Mouse (Mus musculus) layer of hippocampus, adult 2 months (tissue): ENCODE data around the gene D6Wsu163e. TPM values are rescaled to one million over a fixed set of nuclear protein-coding genes. Genes with fewer than 3 reads are reported as not detected.

Source experiments
- DNase-seq, 2 experiments: peaks; one replicate each; pipeline ENCODE4 v3.0.0; 2022; ENCODE audit warnings: low spot score in 2 of 2
- H3K27ac ChIP-seq: fragments of 200-600 bp; 2 replicates; pipeline ENCODE4 v1.8.1; 2022
- H3K4me3 ChIP-seq: fragments of 200-600 bp; 2 replicates; pipeline ENCODE4 v1.8.1; 2022; ENCODE audit warnings: mild to moderate bottlenecking
- CTCF ChIP-seq: fragments of 200-600 bp; conservative IDR thresholded peaks from 2 replicates; pipeline ENCODE4 v1.8.1; 2022; ENCODE audit warnings: antibody characterized with exemption, mild to moderate bottlenecking, moderate library complexity
- total RNA-seq, 2 experiments: library from RNA; stranded (reverse); gene quantifications; 2 replicates each; pipeline ENCODE4 v1.2.3; 2021

The D6Wsu163e gene
- total RNA-seq, 2 experiments from 2014 or later = 45.8 to 46.5 TPM

DNA sequence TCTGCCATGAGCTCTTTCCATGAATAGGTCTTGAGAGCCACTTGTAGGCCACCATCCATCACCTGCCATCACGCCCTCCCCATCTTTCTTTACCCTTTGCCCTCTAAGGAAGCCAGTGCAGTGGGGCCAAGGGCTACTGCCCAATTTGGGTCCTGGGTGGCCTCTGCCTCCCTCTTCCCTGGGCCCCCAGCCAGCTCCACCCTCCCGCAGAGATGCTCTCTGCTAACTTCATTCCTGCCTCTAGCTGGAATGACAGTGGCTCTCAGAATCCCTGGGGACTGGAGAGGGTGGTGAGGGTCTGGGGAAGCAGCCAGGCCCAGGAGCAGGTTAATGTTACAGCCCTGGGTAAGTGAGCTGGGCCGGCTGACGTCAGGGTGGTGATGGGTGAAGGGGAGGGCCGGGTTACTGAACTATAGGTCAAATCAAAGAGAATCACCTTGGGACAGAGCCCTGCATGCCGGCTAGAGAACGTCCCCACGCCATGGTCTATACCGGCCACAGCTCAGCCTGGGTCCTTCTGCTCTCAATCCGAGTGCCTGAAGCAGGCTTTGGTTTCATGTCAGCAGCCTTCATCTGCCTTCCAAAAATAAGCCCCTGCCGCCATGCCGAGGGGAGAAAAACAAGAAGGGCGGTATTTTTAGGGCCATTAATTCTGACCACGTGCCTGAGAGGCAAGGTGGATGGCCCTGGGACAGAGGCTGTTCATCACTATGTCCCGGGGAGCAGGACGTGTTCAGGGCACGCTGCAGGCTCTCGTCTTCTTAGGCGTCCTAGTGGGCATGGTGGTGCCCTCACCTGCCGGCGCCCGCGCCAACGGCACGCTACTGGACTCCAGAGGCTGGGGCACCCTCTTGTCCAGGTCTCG, 75.4 kb downstream of the D6Wsu163e start, which contains the start of gene Fgf6:
Fgf6 (plus strand) TSS at position 681 of the 865 bp plus-strand sequence.
- no peak within 1 kb of the TSS for H3K27ac ChIP-seq
- DNase-seq = no peak
- no peak within 1 kb of the TSS for H3K4me3 ChIP-seq
- no peak for TF ChIP-seq CTCF

DNA sequence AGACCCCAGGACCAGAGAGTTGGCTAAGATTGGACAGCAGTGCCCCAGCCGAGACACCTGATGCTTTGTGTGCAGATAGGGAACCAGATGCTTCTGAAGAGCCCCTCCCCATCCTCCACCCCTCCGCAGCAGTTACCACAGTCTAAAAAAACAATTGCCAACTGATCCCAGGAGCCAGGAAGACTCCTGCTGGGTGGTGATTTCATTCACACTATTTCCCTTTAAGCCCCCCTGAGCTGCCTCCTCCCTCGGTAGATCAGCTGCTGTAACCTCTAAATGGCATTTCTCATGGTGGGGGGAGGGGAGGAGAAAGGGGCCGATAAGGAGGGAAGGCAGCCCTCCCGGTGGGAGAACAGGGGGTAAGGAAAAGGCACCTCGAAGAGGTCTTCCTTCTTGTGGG, 79.5 kb downstream of the D6Wsu163e start:
- H3K4me3 ChIP-seq = no peak overlapping the region
- no peak for DNase-seq
- no peak for TF ChIP-seq CTCF
- H3K27ac ChIP-seq = no peak overlapping the region

DNA sequence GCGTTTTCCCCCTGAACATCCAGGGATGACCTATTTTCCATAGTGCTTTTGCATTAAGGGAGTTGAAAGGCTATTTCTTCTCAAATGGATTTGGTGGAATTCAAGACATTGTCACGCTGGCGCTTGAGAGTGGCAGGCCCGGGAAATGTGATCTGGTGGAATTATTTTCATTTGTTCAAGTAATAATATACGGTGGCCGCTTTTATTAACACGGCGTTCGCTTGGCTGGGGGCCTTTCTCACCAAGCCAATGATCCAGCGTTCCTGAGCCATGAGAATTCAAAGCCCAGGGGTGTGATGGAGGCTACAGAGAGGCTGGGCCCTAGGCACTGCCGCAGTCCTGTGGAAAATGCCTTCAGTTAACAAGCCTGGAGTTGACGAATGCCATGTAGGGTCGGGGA, 80.7 kb downstream of the D6Wsu163e start:
- H3K27ac ChIP-seq = no peak overlapping the region
- no peak overlapping the region for H3K4me3 ChIP-seq
- DNase-seq = no peak
- TF ChIP-seq CTCF = no peak

GRCm38 (mm10) chr6:127024836-127025235, 85.1 kb downstream of the D6Wsu163e start:
- no peak for DNase-seq
- TF ChIP-seq CTCF = no peak
- Histone ChIP-seq H3K27ac (no peak overlapping the region), H3K4me3 (no peak overlapping the region)

Other genes starting within 250 kb of the D6Wsu163e start
- gene Kcna6, start 199.3 kb upstream of the D6Wsu163e start, total RNA-seq = 10 to 100 TPM; 46.6 to 48.5 TPM
- 100 to 1,000 TPM; 141 to 155 TPM for gene Ndufa9, start 90.8 kb upstream of the D6Wsu163e start, total RNA-seq
- gene Akap3, start 86.9 kb upstream of the D6Wsu163e start, total RNA-seq = under 1 TPM; 0.12 to 0.13 TPM
- gene Dyrk4, start 18.1 kb upstream of the D6Wsu163e start, total RNA-seq = under 1 TPM; 0.15 to 0.29 TPM
- gene Rad51ap1, start 375 bp upstream of the D6Wsu163e start, total RNA-seq = 1 to 10 TPM; 1.7 to 3.1 TPM
- gene Fgf6, start 75.6 kb downstream of the D6Wsu163e start, total RNA-seq = not detected
- under 1 TPM; 0.25 to 0.46 TPM for gene Fgf23, start 132.9 kb downstream of the D6Wsu163e start, total RNA-seq
- gene Tigar, start 169.6 kb downstream of the D6Wsu163e start, total RNA-seq = 10 to 100 TPM; 25.6 to 27.3 TPM
- gene Ccnd2, start 212.2 kb downstream of the D6Wsu163e start, total RNA-seq = 100 to 1,000 TPM; 116 to 142 TPM